Mouse (Mus musculus) heart, postnatal 0 days (tissue): ENCODE data around the gene Degs1. TPM values are rescaled to one million over a fixed set of nuclear protein-coding genes. Genes with fewer than 3 reads are reported as not detected.

Source experiments
- ATAC-seq: fragments of 200-750 bp; cut with Nextera tagmentation; 2 replicates; pipeline ENCODE4 v1.8.0; 2017; ENCODE audit warnings: low read depth, moderate number of reproducible peaks, moderate library complexity; ENCODE audit not compliant: insufficient read depth
- DNase-seq: peaks from one replicate; pipeline ENCODE4 v3.0.0-alpha.2; 2016; ENCODE audit warnings: low spot score
- H3K27ac ChIP-seq: fragments of 300-500 bp; sonication (generic); 2 replicates; pipeline ENCODE4 v1.5.1; 2014; ENCODE audit warnings: low read depth, mild to moderate bottlenecking
- H3K27me3 ChIP-seq: fragments of 300-500 bp; sonication (generic); 2 replicates; pipeline ENCODE4 v1.6.1; 2014; ENCODE audit warnings: low read length, mixed read lengths; ENCODE audit not compliant: control insufficient read depth, insufficient read depth
- H3K36me3 ChIP-seq: fragments of 300-500 bp; sonication (generic); replicated peaks from 2 replicates; pipeline ENCODE4 v1.6.1; 2014; ENCODE audit warnings: low read length, mixed read lengths; ENCODE audit not compliant: control insufficient read depth, insufficient read depth
- H3K4me1 ChIP-seq: fragments of 300-500 bp; sonication (generic); 2 replicates; pipeline ENCODE4 v1.6.1; 2014; ENCODE audit warnings: antibody characterized with exemption; ENCODE audit not compliant: control insufficient read depth, insufficient read depth
- H3K4me2 ChIP-seq: fragments of 300-500 bp; sonication (generic); 2 replicates; pipeline ENCODE4 v1.6.1; 2014; ENCODE audit warnings: low read depth, mild to moderate bottlenecking, low read length, moderate library complexity
- H3K4me3 ChIP-seq: fragments of 300-500 bp; sonication (generic); 2 replicates; pipeline ENCODE4 v1.5.1; 2014; ENCODE audit warnings: low read depth, low read length
- H3K9ac ChIP-seq: fragments of 300-500 bp; sonication (generic); replicated peaks from 2 replicates; pipeline ENCODE4 v1.6.1; 2014; ENCODE audit warnings: low read depth, low read length, mixed read lengths
- H3K9me3 ChIP-seq: fragments of 300-500 bp; sonication (generic); replicated peaks from 2 replicates; pipeline ENCODE4 v1.6.1; 2016; ENCODE audit warnings: low read length; ENCODE audit not compliant: control insufficient read depth
- CTCF ChIP-seq: IDR thresholded peaks from 2 replicates; pipeline ENCODE4 v1.5.1; 2016; ENCODE audit warnings: antibody characterized with exemption, control low read depth, low read depth
- EP300 ChIP-seq: IDR thresholded peaks from 2 replicates; pipeline ENCODE4 v1.6.1; 2016; ENCODE audit warnings: antibody characterized with exemption, low read depth
- WGBS: fragments of 180-500 bp; shearing (Covaris S2); extraction: QIAGEN DNeasy Blood & Tissue Kit; methylation state at CpG from one replicate; pipeline ENCODE4 v1.1.7; 2014; 5-methylcytosine and 5-hydroxymethylcytosine counted together
- polyA plus RNA-seq: library from polyadenylated mRNA; unstranded; fragments of >200 nt; fragmentation: Nextera tagmentation; extraction: Ambion mirVana; gene quantifications from 2 replicates; pipeline ENCODE4 v1.2.1, GENCODE M21; 2015
- total RNA-seq: library from RNA; depleted of rRNA; stranded (reverse); fragments of >200 nt; gene quantifications from 2 replicates; pipeline ENCODE4 v1.2.3, GENCODE M21; 2014; ENCODE audit warnings: low replicate concordance

Degs1 gene
- total and polyA plus RNA-seq, 2 experiments from 2014 or later = 190 to 218 TPM

- Histone ChIP-seq H3K4me3 (no peak overlapping the region), H3K36me3 (peaks cover 7% of the 10 kb centered on the region), H3K4me2 (no peak overlapping the region), H3K27me3 (no peaks in the 10 kb centered on the region), H3K9me3 (no peaks in the 10 kb centered on the region), H3K4me1 (no peaks in the 10 kb centered on the region), H3K9ac (no peak overlapping the region), H3K27ac (no peak overlapping the region)
- ATAC-seq (no peak), DNase-seq (no peak)
- 82% methylated on average over 4 of the region's 4 CpGs for WGBS
- TF ChIP-seq EP300 = no peak
- no peak for TF ChIP-seq CTCF
Observed at GRCm38 (mm10) chr1:182268317-182268716, 14.3 kb downstream of the Degs1 start.

GRCm38 (mm10) chr1:182266028-182266525 lies 16.5 kb downstream of the Degs1 start:
- no peak overlapping the region for H3K9ac ChIP-seq
- ATAC-seq (no peak), DNase-seq (no peak)
- H3K27ac ChIP-seq = no peak overlapping the region
- no peaks in the 10 kb centered on the region for H3K4me1 ChIP-seq
- H3K4me3 ChIP-seq = no peak overlapping the region
- H3K36me3 ChIP-seq = no peaks in the 10 kb centered on the region
- TF ChIP-seq EP300 (no peak), CTCF (no peak)
- 71% methylated on average over 11 of the region's 11 CpGs for WGBS
- H3K27me3 ChIP-seq = no peaks in the 10 kb centered on the region
- no peaks in the 10 kb centered on the region for H3K9me3 ChIP-seq
- H3K4me2 ChIP-seq = no peak overlapping the region

GRCm38 (mm10) chr1:182256041-182256680 lies 26.4 kb downstream of the Degs1 start:
- no peak overlapping the region for H3K27ac ChIP-seq
- ATAC-seq = no peak
- no peak overlapping the region for H3K9ac ChIP-seq
- no peak for DNase-seq
- no peak for TF ChIP-seq CTCF
- TF ChIP-seq EP300 = no peak
- H3K36me3 ChIP-seq = no peaks in the 10 kb centered on the region
- WGBS = 79% methylated on average over 11 of the region's 11 CpGs
- no peak overlapping the region for H3K4me2 ChIP-seq
- no peaks in the 10 kb centered on the region for H3K4me1 ChIP-seq
- H3K27me3 ChIP-seq = no peaks in the 10 kb centered on the region
- no peak overlapping the region for H3K4me3 ChIP-seq
- no peaks in the 10 kb centered on the region for H3K9me3 ChIP-seq

DNA sequence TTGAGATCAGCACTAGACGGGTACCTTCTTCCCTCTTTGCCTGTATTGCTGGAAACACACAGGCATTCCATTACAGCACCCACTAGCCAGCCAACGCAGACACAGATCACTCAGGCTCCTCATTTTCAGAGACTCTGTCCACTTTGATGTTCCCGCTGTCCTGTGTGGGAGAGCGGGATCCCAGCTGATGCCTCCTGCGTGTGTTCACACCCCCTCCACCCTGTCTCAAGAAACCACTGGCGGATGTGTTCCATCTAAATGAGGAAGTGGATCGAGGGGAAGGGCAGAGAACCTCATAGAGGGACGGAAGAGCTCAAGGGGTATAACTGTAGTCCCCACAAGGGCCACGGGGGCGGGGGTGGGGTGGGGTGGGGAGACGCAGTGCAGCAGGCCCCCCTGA lies 27.6 kb downstream of the Degs1 start:
- H3K27ac ChIP-seq = no peak overlapping the region; the same call in 1 of the 2 replicates
- H3K36me3 ChIP-seq = no peaks in the 10 kb centered on the region
- no peak for DNase-seq
- ATAC-seq = no peak
- no peak overlapping the region for H3K4me3 ChIP-seq
- TF ChIP-seq EP300 = no peak
- no peak for TF ChIP-seq CTCF
- H3K4me2 ChIP-seq = no peak overlapping the region
- no peaks in the 10 kb centered on the region for H3K9me3 ChIP-seq
- no peak overlapping the region for H3K9ac ChIP-seq
- no peaks in the 10 kb centered on the region for H3K4me1 ChIP-seq
- no peaks in the 10 kb centered on the region for H3K27me3 ChIP-seq
- WGBS = 77% methylated on average over 11 of the region's 11 CpGs

GRCm38 (mm10) chr1:182254618-182255017 lies 28.0 kb downstream of the Degs1 start:
- Histone ChIP-seq H3K27ac (no peak overlapping the region; the same call in 1 of the 2 replicates), H3K36me3 (no peaks in the 10 kb centered on the region), H3K4me2 (no peak overlapping the region), H3K9ac (no peak overlapping the region), H3K27me3 (no peaks in the 10 kb centered on the region), H3K4me3 (no peak overlapping the region), H3K9me3 (no peaks in the 10 kb centered on the region), H3K4me1 (no peaks in the 10 kb centered on the region)
- no peak for DNase-seq
- no peak for TF ChIP-seq EP300
- TF ChIP-seq CTCF = no peak
- WGBS = 81% methylated on average over 8 of the region's 8 CpGs
- ATAC-seq = no peak
